Mouse (Mus musculus) right cerebral cortex, postnatal 36 days (tissue): Measurements from ENCODE around the gene Rnf157.
"Not testable (repeated sequence)": the region's sequence is repeated elsewhere in the genome, so short reads cannot be mapped to it uniquely, and the experiment has no call there.

ENCODE experiments used
- DNase-seq, 2 experiments: peaks; one replicate each; pipeline ENCODE4 v3.0.0; 2022; ENCODE audit warnings: low spot score in 2 of 2, mixed read lengths in 1 of 2

Gene Rnf157

GRCm38 (mm10) chr11:116434287-116434966 lies 21.6 kb upstream of the Rnf157 start:
- peak; percentile 41 for DNase-seq

DNA sequence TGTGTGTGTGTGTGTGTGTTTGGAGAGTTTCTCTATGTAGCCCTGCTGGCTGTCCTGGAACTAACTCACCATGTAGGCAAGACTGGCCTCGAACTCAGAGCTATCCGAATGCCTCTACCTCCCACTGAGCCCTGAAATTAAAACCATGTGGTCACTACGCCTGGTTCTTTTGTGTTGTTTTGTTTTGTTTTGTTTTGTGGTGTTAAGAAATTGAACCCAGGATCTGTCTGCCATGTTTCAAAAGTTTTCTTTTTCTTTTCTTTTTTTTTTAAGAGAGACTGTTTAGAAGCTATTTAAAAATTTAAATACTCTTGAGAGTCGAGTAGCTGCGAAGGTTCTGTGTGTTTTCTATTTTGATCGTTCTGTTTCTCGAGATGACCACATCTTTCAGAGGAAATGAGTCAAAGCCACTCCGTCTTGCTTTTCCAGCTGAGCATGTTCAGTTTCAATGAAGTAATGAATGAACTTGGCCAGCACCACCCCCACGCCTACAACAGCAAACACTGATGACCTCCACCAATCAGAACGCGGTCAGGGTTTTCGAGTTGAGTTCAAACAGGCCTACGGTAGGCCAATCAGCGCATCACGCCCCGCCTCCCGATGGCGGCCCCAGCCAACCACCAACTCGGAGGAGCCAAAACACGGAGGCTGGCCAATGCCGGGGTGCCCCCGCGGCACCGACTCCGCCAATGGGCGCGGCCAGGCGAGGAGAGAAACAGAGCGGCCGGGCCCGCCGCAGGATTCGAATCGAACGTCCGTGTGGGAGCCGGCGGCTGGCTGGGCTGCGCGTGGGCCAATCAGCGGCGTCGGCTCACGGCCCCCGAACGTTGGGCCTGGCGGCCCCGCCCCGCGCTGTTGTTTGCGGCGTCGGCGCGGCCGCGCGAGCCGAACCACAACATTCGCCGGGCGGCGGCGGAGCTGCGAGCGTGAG lies 20.8 kb upstream of the Rnf157 start, which contains the start of gene Ubald2:
TSS of gene Ubald2 (plus strand) at position 739 of the 931 bp plus-strand sequence.
- DNase-seq = peak; percentile 99

GRCm38 (mm10) chr11:116432593-116433355 lies 19.9 kb upstream of the Rnf157 start:
- DNase-seq = peak; percentile 61 to 64

DNA sequence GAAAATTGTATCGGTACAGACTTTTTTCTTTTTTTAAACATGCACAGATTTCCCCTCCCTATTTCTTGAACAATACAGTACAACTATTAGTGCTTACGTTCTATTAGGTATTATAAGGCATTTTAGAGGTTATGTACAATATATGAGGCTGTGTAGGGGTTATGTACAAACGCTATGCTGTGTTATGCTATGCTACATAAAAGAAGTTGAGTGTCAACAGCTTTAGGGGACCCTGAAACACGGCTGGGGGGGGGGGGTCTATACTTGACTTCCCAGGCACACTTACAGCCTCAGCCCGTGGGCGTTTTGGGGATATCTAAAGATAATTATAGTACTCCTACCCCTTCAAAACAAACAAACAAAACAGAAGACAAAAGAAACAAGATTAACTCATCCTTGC lies 19.3 kb upstream of the Rnf157 start:
- no peak for DNase-seq

- DNase-seq = no peak
These were observed 18.7 kb upstream of the Rnf157 start for GRCm38 (mm10) chr11:116431428-116432077.

DNA sequence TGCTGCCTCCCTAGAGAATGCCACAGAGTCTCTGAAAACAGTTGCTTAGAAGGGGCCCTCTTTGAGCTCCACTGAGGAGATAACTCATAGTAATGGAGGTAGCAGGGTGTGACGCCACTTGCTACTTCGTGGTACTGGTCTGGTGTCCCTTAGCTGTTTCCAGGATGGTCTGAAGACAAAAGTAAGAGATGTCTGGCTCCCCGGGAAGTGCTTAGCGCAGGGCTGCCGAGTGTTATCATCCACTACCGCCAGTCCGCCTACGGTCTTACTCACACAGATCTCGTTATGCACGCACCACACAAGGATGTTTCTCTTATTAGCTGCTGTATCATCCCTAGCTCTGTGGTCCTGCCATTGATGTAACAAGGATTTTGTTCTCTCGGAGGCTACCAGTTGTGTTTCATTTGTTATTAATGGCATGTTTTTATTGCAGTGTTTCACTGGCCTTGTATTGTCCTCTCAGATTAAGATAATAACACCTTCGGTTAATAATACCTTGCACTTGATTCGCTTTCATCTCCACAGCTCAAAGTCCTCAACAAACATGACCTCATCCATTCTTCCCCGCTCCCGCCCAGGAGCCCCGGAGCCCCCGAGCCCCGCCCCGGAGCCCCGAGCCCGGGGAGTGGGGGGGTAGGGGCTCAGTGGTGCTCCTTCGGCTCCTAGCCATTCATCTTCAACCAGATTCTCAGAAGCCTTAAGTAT lies 18.0 kb upstream of the Rnf157 start:
- DNase-seq = no peak

GRCm38 (mm10) chr11:116429862-116430613 lies 17.2 kb upstream of the Rnf157 start:
- no peak for DNase-seq

- DNase-seq = no peak
These were observed 16.3 kb upstream of the Rnf157 start for GRCm38 (mm10) chr11:116428872-116429859.

- DNase-seq = no peak
These were observed 14.2 kb upstream of the Rnf157 start for GRCm38 (mm10) chr11:116426852-116427575.

DNA sequence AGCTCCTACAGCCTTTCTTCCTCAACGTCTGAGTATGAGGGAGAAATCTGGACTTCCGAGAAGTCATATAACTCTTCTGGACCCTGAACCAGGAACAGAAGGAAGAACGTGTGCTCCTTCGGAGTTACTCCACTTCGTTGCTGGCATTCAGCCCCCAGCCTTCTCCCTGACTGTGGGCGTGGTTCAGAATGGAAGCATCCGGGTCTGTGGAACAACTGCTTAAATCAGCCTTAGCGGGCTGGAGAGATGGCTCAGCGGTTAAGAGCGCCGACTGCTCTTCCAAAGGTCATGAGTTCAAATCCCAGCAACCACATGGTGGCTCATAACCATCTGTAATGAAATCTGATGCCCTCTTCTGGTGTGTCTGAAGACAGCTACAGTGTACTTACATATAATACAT lies 13.5 kb upstream of the Rnf157 start:
- not testable (repeated sequence) for DNase-seq

DNA sequence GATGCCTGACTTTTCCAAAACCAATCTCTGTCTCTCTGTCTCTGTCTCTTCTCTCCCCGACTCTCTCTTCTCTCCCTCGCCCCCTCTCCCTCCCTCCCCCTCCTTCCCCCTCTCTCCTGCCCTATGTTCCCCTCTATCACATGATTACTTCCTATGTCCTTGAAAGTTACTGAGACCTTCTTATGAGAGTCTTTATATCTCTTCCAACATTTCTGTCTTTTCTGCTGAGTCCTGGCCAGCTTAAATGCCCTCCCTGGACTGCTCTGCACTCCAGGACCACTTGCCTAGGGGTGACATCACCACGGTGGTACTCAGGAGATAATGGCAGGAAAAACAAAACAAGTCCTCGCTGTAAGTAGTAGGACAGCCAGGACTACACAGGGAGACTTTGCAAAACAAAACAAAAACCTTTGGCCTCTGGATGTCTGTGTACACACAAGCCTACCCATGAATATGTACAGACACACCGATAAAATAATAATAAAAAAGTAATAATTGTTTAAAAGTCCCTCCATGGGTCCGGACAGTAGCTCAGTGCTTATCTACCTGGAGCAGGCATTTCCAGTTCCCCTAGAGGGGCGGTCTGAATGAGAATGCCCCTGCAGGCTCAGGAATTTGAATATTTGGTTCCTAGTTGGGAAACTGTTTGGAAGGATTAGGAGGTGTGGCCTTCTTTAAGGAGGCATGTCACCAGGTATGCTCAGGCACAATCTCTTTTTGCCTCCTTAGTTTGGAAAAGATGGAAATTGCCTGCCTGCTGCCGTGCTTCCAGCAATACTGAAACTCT lies 12.0 kb upstream of the Rnf157 start:
- DNase-seq = no peak

GRCm38 (mm10) chr11:116423782-116424620 lies 11.2 kb upstream of the Rnf157 start:
- DNase-seq = no peak

DNA sequence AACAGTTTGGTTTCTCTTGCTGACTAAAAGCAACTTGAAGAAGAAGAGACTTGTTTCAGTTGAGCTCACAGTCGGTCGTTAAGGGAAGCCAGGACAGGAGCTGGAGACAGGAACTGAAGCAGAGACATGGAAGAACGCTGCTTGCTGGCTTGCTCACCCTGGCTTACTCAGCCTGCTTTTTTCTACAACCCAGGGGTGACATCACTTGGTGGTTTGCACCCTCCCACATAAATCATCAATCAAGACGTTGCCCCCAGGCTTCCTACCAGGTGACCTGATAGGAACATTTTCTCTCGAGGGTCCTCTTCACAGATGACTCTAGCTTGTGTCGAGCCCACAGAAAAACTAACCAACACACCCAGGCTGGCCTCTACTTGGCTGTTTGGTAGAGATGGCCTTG lies 10.4 kb upstream of the Rnf157 start:
- no peak for DNase-seq

DNA sequence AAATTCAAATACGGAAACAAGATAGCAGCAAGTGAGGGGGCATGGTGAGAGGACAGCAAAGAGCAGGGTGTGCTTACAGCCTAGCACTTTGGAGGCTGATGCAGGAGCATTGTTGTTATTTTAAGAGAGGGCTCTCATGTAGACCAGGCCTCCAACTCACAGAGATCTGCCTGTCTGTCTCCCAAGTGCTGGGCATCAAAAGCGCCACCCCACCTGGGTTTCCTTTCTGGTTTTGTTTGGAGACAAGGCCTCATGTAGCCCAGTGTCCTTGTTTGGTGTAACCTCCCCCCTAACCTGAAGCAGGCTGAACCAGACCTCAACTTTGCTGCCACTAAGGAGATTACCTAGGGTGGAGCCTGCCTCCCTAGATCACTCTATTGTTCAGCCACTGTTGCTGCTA lies 9.7 kb upstream of the Rnf157 start:
- DNase-seq = no peak

DNA sequence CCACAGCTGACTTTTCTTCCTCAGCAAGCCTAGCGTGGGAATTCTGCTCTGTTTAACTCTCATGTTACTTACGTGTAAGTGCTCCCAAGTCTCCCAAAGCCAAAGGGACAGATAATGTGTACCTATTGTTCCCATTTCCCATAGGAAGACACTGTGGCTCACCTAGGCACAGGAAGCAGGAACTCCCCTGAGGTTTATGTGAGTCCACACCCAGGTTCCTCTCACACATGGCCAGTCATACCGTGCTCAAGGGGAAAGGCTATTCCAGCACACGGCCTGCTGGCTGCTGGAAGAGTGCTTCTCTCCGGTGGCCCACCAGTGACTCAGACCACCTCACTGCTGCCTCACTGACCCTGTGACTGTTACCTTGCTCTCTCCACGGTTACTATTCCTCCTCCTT lies 8.3 kb upstream of the Rnf157 start:
- DNase-seq = no peak

DNA sequence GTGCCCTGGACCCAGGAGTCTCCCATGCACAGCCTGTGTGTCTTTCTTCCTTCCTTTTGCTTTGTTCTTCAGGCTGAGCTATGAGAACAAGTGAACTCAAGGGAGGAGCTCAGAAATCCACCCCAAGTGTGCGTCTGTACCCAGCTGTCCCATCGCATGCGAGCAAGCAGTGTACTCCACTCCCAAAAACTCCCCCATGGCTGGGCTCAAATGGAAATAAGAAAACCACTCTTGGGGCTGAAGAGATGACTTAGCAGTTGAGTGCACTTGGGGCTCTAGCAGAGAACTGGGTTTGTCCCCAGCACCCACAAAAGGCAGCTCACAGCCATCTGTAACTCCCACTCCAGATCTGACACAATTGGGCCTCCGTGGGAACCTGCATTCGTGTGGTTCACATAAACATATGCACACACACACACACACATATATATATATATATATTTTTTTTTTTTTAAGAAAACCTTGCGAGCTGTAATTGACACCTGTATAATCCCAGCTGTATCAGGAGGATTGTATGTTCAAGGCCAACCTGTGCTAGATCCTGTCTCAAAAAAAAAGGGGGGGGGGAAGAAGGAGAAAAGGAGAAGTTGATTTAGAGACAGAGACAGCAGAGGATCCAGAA lies 6.1 kb upstream of the Rnf157 start:
- DNase-seq = no peak
